Comparison of ENCODE assay signal across 8 mouse cellular contexts in genomic region chr2:5601243-5601642, GRCm38 (mm10).
A peak's percentile ranks its signal among the peaks of the same experiment; 100 is the strongest.
DNase-seq lines count a peak whose midpoint lies in the region; ATAC-seq and TF ChIP-seq lines count a peak whose summit lies in the region.
"Not testable (repeated sequence)": the region's sequence is repeated elsewhere in the genome, so short reads cannot be mapped to it uniquely, and the experiment has no call there.

No protein-coding gene starts in this region.

- WGBS in forebrain, embryonic 13.5 days, result 2% methylated on average over 2 of the region's 2 CpGs
- 9% methylated on average over 2 of the region's 2 CpGs for WGBS in heart, embryonic 14.5 days
- 11% methylated on average over 2 of the region's 2 CpGs for WGBS in hindbrain, embryonic 16.5 days
- WGBS in kidney, embryonic 16.5 days, result 2% methylated on average over 2 of the region's 2 CpGs
- WGBS in liver, embryonic 15.5 days (ENCODE audit: insufficient replicate concordance), result 3% methylated on average over 2 of the region's 2 CpGs
- 0% methylated on average over 2 of the region's 2 CpGs for WGBS in midbrain, embryonic 12.5 days
- 2% methylated on average over 2 of the region's 2 CpGs for WGBS in neural tube, embryonic 14.5 days

- in situ Hi-C loops in CH12.LX (cut with MboI; ENCODE audit: low pct_ligation_motif_present, low pct_unique_long_range_greater_than_20kb, low sequenced_read_pairs), result loop anchor here (10.0 kb wide), 1 partner anchor 114 kb away; the partner anchor contains the start of gene Camk1d

- TF ChIP-seq RAD21 in CH12.LX (IDR thresholded peaks at IDR 0.05; ENCODE audit: low read depth, low read length), result not testable (repeated sequence)

- H3K9me3 ChIP-seq in CH12.LX (replicated peaks; ENCODE audit: low read length); forebrain, embryonic 13.5 days (replicated peaks); heart, embryonic 14.5 days (ENCODE audit: control insufficient read depth, low read length); hindbrain, embryonic 16.5 days (ENCODE audit: control insufficient read depth, low read length); kidney, embryonic 16.5 days (ENCODE audit: low read length); liver, embryonic 15.5 days (replicated peaks); midbrain, embryonic 12.5 days; neural tube, embryonic 14.5 days (ENCODE audit: control insufficient read depth, low read length): not testable (repeated sequence)

- H3K27me3 ChIP-seq in CH12.LX (replicated peaks); forebrain, embryonic 13.5 days; heart, embryonic 14.5 days (ENCODE audit: control insufficient read depth, insufficient read depth, low read length); hindbrain, embryonic 16.5 days (replicated peaks; ENCODE audit: control insufficient read depth, insufficient read depth, low read length); kidney, embryonic 16.5 days (ENCODE audit: insufficient read depth, low read length); liver, embryonic 15.5 days; midbrain, embryonic 12.5 days; neural tube, embryonic 14.5 days (ENCODE audit: control insufficient read depth, insufficient read depth, low read length): not testable (repeated sequence)

- H3K4me1 ChIP-seq in CH12.LX (ENCODE audit: control insufficient read depth in 1 of 2, insufficient read depth in 2 of 2), result peaks cover 27 to 84% of the 10 kb centered on the region in 2 experiments
- H3K4me1 ChIP-seq in forebrain, embryonic 13.5 days, result peaks cover 22% of the 10 kb centered on the region
- H3K4me1 ChIP-seq in heart, embryonic 14.5 days (ENCODE audit: control insufficient read depth in 2 of 2, insufficient read depth in 2 of 2, low read length in 2 of 2), result peaks cover 7 to 18% of the 10 kb centered on the region in 2 experiments
- not testable (repeated sequence) for H3K4me1 ChIP-seq in hindbrain, embryonic 16.5 days (ENCODE audit: control insufficient read depth, insufficient read depth, low read depth, low read length); kidney, embryonic 16.5 days (ENCODE audit: insufficient read depth, low read length); neural tube, embryonic 14.5 days (ENCODE audit: control insufficient read depth, insufficient read depth, low read length)
- H3K4me1 ChIP-seq in liver, embryonic 15.5 days (replicated peaks), result peaks cover 15% of the 10 kb centered on the region
- peaks cover 17% of the 10 kb centered on the region for H3K4me1 ChIP-seq in midbrain, embryonic 12.5 days

- not testable (repeated sequence) for H3K79me2 ChIP-seq in CH12.LX (replicated peaks; ENCODE audit: control insufficient read depth, extremely low read depth, insufficient read depth, poor library complexity, severe bottlenecking)

- H3K36me3 ChIP-seq in CH12.LX (replicated peaks in 1 of 2; ENCODE audit: control insufficient read depth in 1 of 2, insufficient read depth in 1 of 2, low read length in 1 of 2); forebrain, embryonic 13.5 days (ENCODE audit: poor library complexity, severe bottlenecking); heart, embryonic 14.5 days (ENCODE audit: control insufficient read depth, insufficient read depth, low read length); hindbrain, embryonic 16.5 days (ENCODE audit: control insufficient read depth, insufficient read depth, low read length); kidney, embryonic 16.5 days (ENCODE audit: insufficient read depth, low read length); liver, embryonic 15.5 days (replicated peaks); midbrain, embryonic 12.5 days; neural tube, embryonic 14.5 days (ENCODE audit: control insufficient read depth, insufficient read depth, low read length): not testable (repeated sequence)

- dilution Hi-C loops in CH12.LX (cut with MboI; ENCODE audit: extremely low pct_ligation_motif_present, extremely low pct_unique_long_range_greater_than_20kb, low sequenced_read_pairs), result not testable (repeated sequence)

- DNase-seq in CH12.LX (ENCODE audit: extremely low read depth), result peak; percentile 54

- TF ChIP-seq CTCF in CH12.LX (conservative IDR thresholded peaks at IDR 0.05 in 1 of 2, IDR thresholded peaks at IDR 0.05 in 1 of 2; ENCODE audit: low read depth in 2 of 2, low read length in 2 of 2), result not testable (repeated sequence)

- TF ChIP-seq POLR2A in CH12.LX (IDR thresholded peaks at IDR 0.05; ENCODE audit: low read depth, low read length), result not testable (repeated sequence)

- not testable (repeated sequence) for H3K4me3 ChIP-seq in CH12.LX (replicated peaks in 1 of 3; ENCODE audit: low read depth in 2 of 3, low read length in 2 of 3, poor library complexity in 1 of 3); forebrain, embryonic 13.5 days; heart, embryonic 14.5 days (ENCODE audit: control insufficient read depth in 1 of 2, insufficient read depth in 1 of 2, low read depth in 1 of 2, low read length in 2 of 2); hindbrain, embryonic 16.5 days (ENCODE audit: low read length); kidney, embryonic 16.5 days (ENCODE audit: low read length); liver, embryonic 15.5 days (replicated peaks); midbrain, embryonic 12.5 days; neural tube, embryonic 14.5 days (ENCODE audit: low read depth, low read length)

- H3K4me2 ChIP-seq in CH12.LX (ENCODE audit: insufficient read depth, low read depth, poor library complexity, severe bottlenecking), result peak overlapping the region; percentile 42
- not testable (repeated sequence) for H3K4me2 ChIP-seq in forebrain, embryonic 13.5 days; heart, embryonic 14.5 days (ENCODE audit: low read length); hindbrain, embryonic 16.5 days (ENCODE audit: low read length); kidney, embryonic 16.5 days (replicated peaks; ENCODE audit: low read depth, low read length); liver, embryonic 15.5 days; midbrain, embryonic 12.5 days (replicated peaks); neural tube, embryonic 14.5 days (ENCODE audit: low read depth, low read length)

- H3K9ac ChIP-seq in CH12.LX (ENCODE audit: insufficient read depth, low read depth); forebrain, embryonic 13.5 days; heart, embryonic 14.5 days (ENCODE audit: low read length); hindbrain, embryonic 16.5 days (ENCODE audit: low read depth, low read length); kidney, embryonic 16.5 days (replicated peaks; ENCODE audit: low read length); liver, embryonic 15.5 days; midbrain, embryonic 12.5 days (replicated peaks); neural tube, embryonic 14.5 days (replicated peaks; ENCODE audit: low read depth, low read length): not testable (repeated sequence)

- peak; percentile 53; the same call in 1 of the 2 replicates for TF ChIP-seq EP300 in CH12.LX (IDR thresholded peaks at IDR 0.05; ENCODE audit: low read length)

- peak; percentile 58 for ATAC-seq in forebrain, embryonic 13.5 days
- peak; percentile 71 for ATAC-seq in heart, embryonic 14.5 days (ENCODE audit: insufficient number of reproducible peaks, insufficient read depth, low FRiP score, low read depth)
- ATAC-seq in hindbrain, embryonic 16.5 days, result peak; percentile 56
- ATAC-seq in kidney, embryonic 16.5 days (ENCODE audit: low FRiP score, low TSS enrichment), result peak; percentile 63; the same call in 1 of the 2 replicates
- ATAC-seq in liver, embryonic 15.5 days (ENCODE audit: insufficient read depth), result 0 out of 2 replicates have a peak, but pooled peaks have one; percentile 58
- peak; percentile 75 for ATAC-seq in midbrain, embryonic 12.5 days (ENCODE audit: low FRiP score, low read depth)
- peak; percentile 45; the same call in 1 of the 2 replicates for ATAC-seq in neural tube, embryonic 14.5 days (ENCODE audit: low read depth)

- not testable (repeated sequence) for H3K27ac ChIP-seq in CH12.LX (ENCODE audit: insufficient read depth, low read depth); forebrain, embryonic 13.5 days; heart, embryonic 14.5 days (replicated peaks in 1 of 2; ENCODE audit: control insufficient read depth in 1 of 2, insufficient read depth in 1 of 2, low read depth in 2 of 2, low read length in 2 of 2); hindbrain, embryonic 16.5 days (ENCODE audit: low read depth, low read length); kidney, embryonic 16.5 days (ENCODE audit: low read length); liver, embryonic 15.5 days (replicated peaks); midbrain, embryonic 12.5 days (replicated peaks); neural tube, embryonic 14.5 days (ENCODE audit: low read depth, low read length)

TF ChIP-seq in CH12.LX, 34 proteins besides CTCF, POLR2A, EP300 and RAD21:
- 0 out of 2 replicates have a peak, but pooled peaks have one; percentile 22 for TF ChIP-seq ETS1 (conservative IDR thresholded peaks at IDR 0.05; ENCODE audit: low read depth, low read length)
- peak; percentile 63 for TF ChIP-seq IRF4 (IDR thresholded peaks at IDR 0.05; ENCODE audit: low read depth, low read length)
- peak; percentile 22; the same call in 1 of the 2 replicates for TF ChIP-seq ZKSCAN1 (IDR thresholded peaks at IDR 0.05; ENCODE audit: borderline replicate concordance, low read depth, low read length)
- TF ChIP-seq MAZ (IDR thresholded peaks at IDR 0.05; ENCODE audit: low read depth, low read length), result 0 out of 2 replicates have a peak, but pooled peaks have one; percentile 75
